Mouse (Mus musculus): ENCODE results near the gene Srgap2. TPM values are rescaled to one million over a fixed set of nuclear protein-coding genes. Genes with fewer than 3 reads are reported as not detected.
A peak's percentile ranks its signal among the peaks of the same experiment; 100 is the strongest.

Srgap2 gene
- polyA plus RNA-seq, 1 experiment from 2014 or later, result 55.6 TPM

- no peak overlapping the region for H3K4me2 ChIP-seq (ENCODE audit: low read depth, low read length)
- H3K36me3 ChIP-seq (ENCODE audit: control insufficient read depth, insufficient read depth, low read length), result no peaks in the 10 kb centered on the region
- no peaks in the 10 kb centered on the region for H3K9me3 ChIP-seq (ENCODE audit: control insufficient read depth, low read length)
- no peak for ATAC-seq (ENCODE audit: low read depth)
- no peak overlapping the region for H3K9ac ChIP-seq (replicated peaks; ENCODE audit: low read depth, low read length)
- 94% methylated on average over 2 of the region's 2 CpGs for WGBS
- H3K27ac ChIP-seq (ENCODE audit: low read depth, low read length), result no peak overlapping the region
- H3K4me3 ChIP-seq (ENCODE audit: low read depth, low read length), result no peak overlapping the region
- no peaks in the 10 kb centered on the region for H3K4me1 ChIP-seq (ENCODE audit: control insufficient read depth, insufficient read depth, low read length)
- no peaks in the 10 kb centered on the region for H3K27me3 ChIP-seq (ENCODE audit: control insufficient read depth, insufficient read depth, low read length)
These were observed 24.8 kb upstream of the Srgap2 start for GRCm38 (mm10) chr1:131551956-131552355.

GRCm38 (mm10) chr1:131548494-131549365 is 21.6 kb upstream of the Srgap2 start:
- H3K4me2 ChIP-seq (ENCODE audit: low read depth, low read length), result no peak overlapping the region
- H3K9me3 ChIP-seq (ENCODE audit: control insufficient read depth, low read length), result no peaks in the 10 kb centered on the region
- H3K4me3 ChIP-seq (ENCODE audit: low read depth, low read length), result no peak overlapping the region
- no peak overlapping the region for H3K27ac ChIP-seq (ENCODE audit: low read depth, low read length)
- no peak overlapping the region for H3K9ac ChIP-seq (replicated peaks; ENCODE audit: low read depth, low read length)
- WGBS, result 62% methylated on average over 8 of the region's 8 CpGs
- H3K27me3 ChIP-seq (ENCODE audit: control insufficient read depth, insufficient read depth, low read length), result no peaks in the 10 kb centered on the region
- peak; percentile 24; the same call in 1 of the 2 replicates for ATAC-seq (ENCODE audit: low read depth)
- no peaks in the 10 kb centered on the region for H3K4me1 ChIP-seq (ENCODE audit: control insufficient read depth, insufficient read depth, low read length)
- H3K36me3 ChIP-seq (ENCODE audit: control insufficient read depth, insufficient read depth, low read length), result no peaks in the 10 kb centered on the region

- Histone ChIP-seq H3K36me3 (ENCODE audit: control insufficient read depth, insufficient read depth, low read length) (no peaks in the 10 kb centered on the region), H3K4me2 (ENCODE audit: low read depth, low read length) (no peak overlapping the region), H3K27me3 (ENCODE audit: control insufficient read depth, insufficient read depth, low read length) (no peaks in the 10 kb centered on the region), H3K27ac (ENCODE audit: low read depth, low read length) (no peak overlapping the region), H3K4me1 (ENCODE audit: control insufficient read depth, insufficient read depth, low read length) (no peaks in the 10 kb centered on the region), H3K9me3 (ENCODE audit: control insufficient read depth, low read length) (no peaks in the 10 kb centered on the region), H3K4me3 (ENCODE audit: low read depth, low read length) (no peak overlapping the region), H3K9ac (replicated peaks; ENCODE audit: low read depth, low read length) (no peak overlapping the region)
- WGBS, result 83% methylated on average over 13 of the region's 13 CpGs
- no peak for ATAC-seq (ENCODE audit: low read depth)
These were observed 19.9 kb upstream of the Srgap2 start for GRCm38 (mm10) chr1:131546798-131547690.

- Histone ChIP-seq H3K27ac (ENCODE audit: low read depth, low read length) (no peak overlapping the region), H3K27me3 (ENCODE audit: control insufficient read depth, insufficient read depth, low read length) (no peaks in the 10 kb centered on the region), H3K9me3 (ENCODE audit: control insufficient read depth, low read length) (no peaks in the 10 kb centered on the region), H3K36me3 (ENCODE audit: control insufficient read depth, insufficient read depth, low read length) (no peaks in the 10 kb centered on the region), H3K4me3 (ENCODE audit: low read depth, low read length) (no peak overlapping the region), H3K4me1 (ENCODE audit: control insufficient read depth, insufficient read depth, low read length) (no peaks in the 10 kb centered on the region), H3K9ac (replicated peaks; ENCODE audit: low read depth, low read length) (no peak overlapping the region), H3K4me2 (ENCODE audit: low read depth, low read length) (no peak overlapping the region)
- 64% methylated on average over 7 of the region's 7 CpGs for WGBS
- ATAC-seq (ENCODE audit: low read depth), result no peak
These were observed 16.9 kb upstream of the Srgap2 start for GRCm38 (mm10) chr1:131543886-131544565.

- H3K4me2 ChIP-seq (ENCODE audit: low read depth, low read length), result no peak overlapping the region
- no peak overlapping the region for H3K9ac ChIP-seq (replicated peaks; ENCODE audit: low read depth, low read length)
- ATAC-seq (ENCODE audit: low read depth), result no peak
- WGBS, result 88% methylated on average over 5 of the region's 5 CpGs
- no peak overlapping the region for H3K27ac ChIP-seq (ENCODE audit: low read depth, low read length)
- no peaks in the 10 kb centered on the region for H3K36me3 ChIP-seq (ENCODE audit: control insufficient read depth, insufficient read depth, low read length)
- no peaks in the 10 kb centered on the region for H3K27me3 ChIP-seq (ENCODE audit: control insufficient read depth, insufficient read depth, low read length)
- no peak overlapping the region for H3K4me3 ChIP-seq (ENCODE audit: low read depth, low read length)
- H3K9me3 ChIP-seq (ENCODE audit: control insufficient read depth, low read length), result no peaks in the 10 kb centered on the region
- H3K4me1 ChIP-seq (ENCODE audit: control insufficient read depth, insufficient read depth, low read length), result no peaks in the 10 kb centered on the region
These were observed 14.8 kb upstream of the Srgap2 start for GRCm38 (mm10) chr1:131541903-131542302.

- Histone ChIP-seq H3K9me3 (ENCODE audit: control insufficient read depth, low read length) (no peaks in the 10 kb centered on the region), H3K4me1 (ENCODE audit: control insufficient read depth, insufficient read depth, low read length) (no peaks in the 10 kb centered on the region), H3K4me2 (ENCODE audit: low read depth, low read length) (no peak overlapping the region), H3K4me3 (ENCODE audit: low read depth, low read length) (no peak overlapping the region), H3K27me3 (ENCODE audit: control insufficient read depth, insufficient read depth, low read length) (no peaks in the 10 kb centered on the region), H3K36me3 (ENCODE audit: control insufficient read depth, insufficient read depth, low read length) (no peaks in the 10 kb centered on the region), H3K9ac (replicated peaks; ENCODE audit: low read depth, low read length) (no peak overlapping the region), H3K27ac (ENCODE audit: low read depth, low read length) (no peak overlapping the region)
- ATAC-seq (ENCODE audit: low read depth), result no peak
- 51% methylated on average over 3 of the region's 3 CpGs for WGBS
These were observed 14.3 kb upstream of the Srgap2 start for GRCm38 (mm10) chr1:131541431-131541830.

- Histone ChIP-seq H3K4me2 (ENCODE audit: low read depth, low read length) (no peak overlapping the region), H3K4me3 (ENCODE audit: low read depth, low read length) (no peak overlapping the region), H3K9me3 (ENCODE audit: control insufficient read depth, low read length) (no peaks in the 10 kb centered on the region), H3K9ac (replicated peaks; ENCODE audit: low read depth, low read length) (no peak overlapping the region), H3K4me1 (ENCODE audit: control insufficient read depth, insufficient read depth, low read length) (no peaks in the 10 kb centered on the region), H3K36me3 (ENCODE audit: control insufficient read depth, insufficient read depth, low read length) (no peaks in the 10 kb centered on the region), H3K27ac (ENCODE audit: low read depth, low read length) (no peak overlapping the region), H3K27me3 (ENCODE audit: control insufficient read depth, insufficient read depth, low read length) (no peaks in the 10 kb centered on the region)
- 29% methylated on average over 5 of the region's 5 CpGs for WGBS
- ATAC-seq (ENCODE audit: low read depth), result no peak
These were observed 13.6 kb upstream of the Srgap2 start for GRCm38 (mm10) chr1:131540795-131541194.

- no peaks in the 10 kb centered on the region for H3K27me3 ChIP-seq (ENCODE audit: control insufficient read depth, insufficient read depth, low read length)
- no peak for ATAC-seq (ENCODE audit: low read depth)
- no peaks in the 10 kb centered on the region for H3K36me3 ChIP-seq (ENCODE audit: control insufficient read depth, insufficient read depth, low read length)
- no peak overlapping the region for H3K9ac ChIP-seq (replicated peaks; ENCODE audit: low read depth, low read length)
- no peak overlapping the region for H3K4me2 ChIP-seq (ENCODE audit: low read depth, low read length)
- H3K4me1 ChIP-seq (ENCODE audit: control insufficient read depth, insufficient read depth, low read length), result no peaks in the 10 kb centered on the region
- no peak overlapping the region for H3K4me3 ChIP-seq (ENCODE audit: low read depth, low read length)
- no peaks in the 10 kb centered on the region for H3K9me3 ChIP-seq (ENCODE audit: control insufficient read depth, low read length)
- whole genome bisulfite sequencing, result 91% methylated on average over 4 of the region's 4 CpGs
- no peak overlapping the region for H3K27ac ChIP-seq (ENCODE audit: low read depth, low read length)
These were observed 12.6 kb upstream of the Srgap2 start for GRCm38 (mm10) chr1:131539771-131540170.

Data from neural tube, embryonic 14.5 days (tissue).